Mouse (Mus musculus) heart, postnatal 0 days (tissue): ENCODE results near the gene Dnase1. TPM values are rescaled to one million over a fixed set of nuclear protein-coding genes. Genes with fewer than 3 reads are reported as not detected.
A peak's percentile ranks its signal among the peaks of the same experiment; 100 is the strongest.
"Not testable (repeated sequence)": the region's sequence is repeated elsewhere in the genome, so short reads cannot be mapped to it uniquely, and the experiment has no call there.

Source experiments
- ATAC-seq: fragments of 200-750 bp; cut with Nextera tagmentation; 2 replicates; pipeline ENCODE4 v1.8.0; 2017; ENCODE audit warnings: low read depth, moderate number of reproducible peaks, moderate library complexity; ENCODE audit not compliant: insufficient read depth
- DNase-seq: peaks from one replicate; pipeline ENCODE4 v3.0.0-alpha.2; 2016; ENCODE audit warnings: low spot score
- H3K27ac ChIP-seq: fragments of 300-500 bp; sonication (generic); 2 replicates; pipeline ENCODE4 v1.5.1; 2014; ENCODE audit warnings: low read depth, mild to moderate bottlenecking
- H3K27me3 ChIP-seq: fragments of 300-500 bp; sonication (generic); 2 replicates; pipeline ENCODE4 v1.6.1; 2014; ENCODE audit warnings: low read length, mixed read lengths; ENCODE audit not compliant: control insufficient read depth, insufficient read depth
- H3K36me3 ChIP-seq: fragments of 300-500 bp; sonication (generic); replicated peaks from 2 replicates; pipeline ENCODE4 v1.6.1; 2014; ENCODE audit warnings: low read length, mixed read lengths; ENCODE audit not compliant: control insufficient read depth, insufficient read depth
- H3K4me1 ChIP-seq: fragments of 300-500 bp; sonication (generic); 2 replicates; pipeline ENCODE4 v1.6.1; 2014; ENCODE audit warnings: antibody characterized with exemption; ENCODE audit not compliant: control insufficient read depth, insufficient read depth
- H3K4me2 ChIP-seq: fragments of 300-500 bp; sonication (generic); 2 replicates; pipeline ENCODE4 v1.6.1; 2014; ENCODE audit warnings: low read depth, mild to moderate bottlenecking, low read length, moderate library complexity
- H3K4me3 ChIP-seq: fragments of 300-500 bp; sonication (generic); 2 replicates; pipeline ENCODE4 v1.5.1; 2014; ENCODE audit warnings: low read depth, low read length
- H3K9ac ChIP-seq: fragments of 300-500 bp; sonication (generic); replicated peaks from 2 replicates; pipeline ENCODE4 v1.6.1; 2014; ENCODE audit warnings: low read depth, low read length, mixed read lengths
- H3K9me3 ChIP-seq: fragments of 300-500 bp; sonication (generic); replicated peaks from 2 replicates; pipeline ENCODE4 v1.6.1; 2016; ENCODE audit warnings: low read length; ENCODE audit not compliant: control insufficient read depth
- CTCF ChIP-seq: IDR thresholded peaks from 2 replicates; pipeline ENCODE4 v1.5.1; 2016; ENCODE audit warnings: antibody characterized with exemption, control low read depth, low read depth
- EP300 ChIP-seq: IDR thresholded peaks from 2 replicates; pipeline ENCODE4 v1.6.1; 2016; ENCODE audit warnings: antibody characterized with exemption, low read depth
- WGBS: fragments of 180-500 bp; shearing (Covaris S2); extraction: QIAGEN DNeasy Blood & Tissue Kit; methylation state at CpG from one replicate; pipeline ENCODE4 v1.1.7; 2014; 5-methylcytosine and 5-hydroxymethylcytosine counted together
- polyA plus RNA-seq: library from polyadenylated mRNA; unstranded; fragments of >200 nt; fragmentation: Nextera tagmentation; extraction: Ambion mirVana; gene quantifications from 2 replicates; pipeline ENCODE4 v1.2.1, GENCODE M21; 2015
- total RNA-seq: library from RNA; depleted of rRNA; stranded (reverse); fragments of >200 nt; gene quantifications from 2 replicates; pipeline ENCODE4 v1.2.3, GENCODE M21; 2014; ENCODE audit warnings: low replicate concordance

Dnase1 gene
- total and polyA plus RNA-seq, 2 experiments from 2014 or later, result 1.3 TPM; not detected in 1

DNA sequence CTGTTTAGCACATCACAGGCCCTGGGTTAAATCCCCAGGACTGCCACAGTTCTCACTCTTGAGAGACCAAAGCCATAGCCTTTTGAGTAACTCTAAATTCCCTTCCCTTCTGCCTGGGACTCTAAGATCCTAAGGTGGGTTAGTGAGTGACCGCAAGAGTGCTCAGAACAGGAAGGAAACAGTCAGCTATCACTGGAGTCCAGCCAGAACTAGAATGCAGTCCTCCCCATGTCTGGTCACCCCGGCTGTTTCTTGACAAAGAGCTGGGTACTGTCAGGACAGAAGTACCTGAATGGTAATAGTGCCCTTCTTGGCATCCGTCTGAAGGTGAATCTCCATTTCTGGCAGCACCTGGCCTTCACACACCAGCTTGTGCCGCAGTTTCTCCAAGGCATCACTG, 28.2 kb downstream of the Dnase1 start:
- H3K36me3 ChIP-seq, result peaks cover 78% of the 10 kb centered on the region
- no peak for ATAC-seq

DNA sequence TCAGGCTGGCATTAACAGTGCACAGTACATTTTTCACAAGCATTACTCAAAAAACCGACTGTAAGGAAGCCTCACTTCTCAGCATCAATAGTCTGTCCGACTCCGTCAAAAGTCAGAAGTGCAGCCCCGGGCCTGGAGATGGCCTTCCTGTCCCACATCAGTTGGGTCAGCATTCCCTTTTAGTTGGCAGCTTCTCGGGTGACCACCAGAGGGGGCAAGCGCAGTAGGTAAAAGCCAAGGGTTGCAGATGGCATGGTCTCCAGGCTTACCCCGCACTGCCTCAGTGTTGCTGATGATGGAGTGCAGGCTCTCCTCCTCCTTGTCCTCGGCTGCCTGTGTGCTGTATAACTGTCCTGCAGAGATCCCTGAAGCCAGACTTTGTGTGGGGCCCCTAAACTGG, 31.8 kb downstream of the Dnase1 start:
- Histone ChIP-seq H3K36me3 (peaks cover 47% of the 10 kb centered on the region), H3K27me3 (no peaks in the 10 kb centered on the region), H3K9ac (no peak overlapping the region), H3K4me2 (no peak overlapping the region), H3K27ac (no peak overlapping the region), H3K9me3 (no peaks in the 10 kb centered on the region), H3K4me3 (no peak overlapping the region), H3K4me1 (no peaks in the 10 kb centered on the region)
- DNase-seq (peak; percentile 41), ATAC-seq (peak; percentile 76)
- 41% methylated on average over 8 of the region's 8 CpGs for WGBS
- TF ChIP-seq CTCF (peak; percentile 84), EP300 (no peak)

More for the DNA sequence above, 28.2 kb downstream of the Dnase1 start:
- DNase-seq, result no peak
- no peak overlapping the region for H3K4me2 ChIP-seq
- WGBS, result 84% methylated on average over 4 of the region's 4 CpGs
- H3K9me3 ChIP-seq, result no peaks in the 10 kb centered on the region
- no peak overlapping the region for H3K4me3 ChIP-seq
- no peak overlapping the region for H3K9ac ChIP-seq
- no peaks in the 10 kb centered on the region for H3K4me1 ChIP-seq
- no peak for TF ChIP-seq CTCF
- TF ChIP-seq EP300, result no peak
- H3K27me3 ChIP-seq, result no peaks in the 10 kb centered on the region
- no peak overlapping the region for H3K27ac ChIP-seq

DNA sequence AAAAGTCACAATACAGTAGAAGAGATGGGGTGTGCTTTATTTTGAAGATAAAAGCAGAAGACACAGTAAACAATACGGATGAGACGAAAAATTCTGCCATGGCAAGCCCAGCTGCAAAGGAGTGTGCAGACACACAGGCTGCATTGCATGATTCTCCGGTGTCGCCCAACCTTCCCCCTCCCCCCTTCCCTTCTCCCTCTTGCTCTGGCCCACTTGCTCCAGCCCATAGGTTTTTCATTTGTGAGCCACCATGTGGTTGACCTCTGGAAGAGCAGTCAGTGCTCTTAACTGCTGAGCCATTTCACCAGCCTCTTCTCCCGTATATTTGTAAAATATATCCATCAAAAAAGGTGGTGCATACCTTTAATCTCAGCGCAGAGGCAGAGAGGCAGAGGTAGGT, 37.6 kb downstream of the Dnase1 start:
- no peak for TF ChIP-seq EP300
- peak; percentile 38; the same call in 1 of the 2 replicates for TF ChIP-seq CTCF
- Histone ChIP-seq H3K4me3 (no peak overlapping the region), H3K27ac (no peak overlapping the region), H3K9ac (no peak overlapping the region), H3K36me3 (no peaks in the 10 kb centered on the region), H3K4me2 (no peak overlapping the region), H3K27me3 (no peaks in the 10 kb centered on the region), H3K9me3 (no peaks in the 10 kb centered on the region), H3K4me1 (peaks cover 9% of the 10 kb centered on the region)
- ATAC-seq (no peak), DNase-seq (no peak)
- 72% methylated on average over 6 of the region's 6 CpGs for WGBS

DNA sequence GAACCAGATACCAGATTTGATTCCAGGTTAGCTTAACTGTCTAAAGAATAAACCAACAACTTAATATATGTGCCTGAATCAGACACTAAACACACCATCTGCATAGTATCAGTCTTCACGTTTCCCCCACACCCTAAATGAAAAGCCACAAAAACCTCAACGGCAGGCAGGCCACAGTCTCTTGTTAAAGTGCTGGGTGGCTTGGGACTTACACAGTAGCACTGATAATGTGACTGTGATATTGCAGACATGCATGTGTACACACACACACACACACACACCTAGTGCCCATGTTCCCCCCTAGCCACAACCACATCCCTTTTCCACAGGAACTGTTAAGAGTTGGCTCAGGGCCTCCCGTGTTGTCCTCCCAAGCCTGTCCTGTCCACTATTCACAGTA, 38.1 kb downstream of the Dnase1 start:
- no peaks in the 10 kb centered on the region for H3K36me3 ChIP-seq
- no peak overlapping the region for H3K4me2 ChIP-seq
- TF ChIP-seq CTCF (no peak), EP300 (no peak)
- H3K4me3 ChIP-seq, result no peak overlapping the region
- H3K9ac ChIP-seq, result no peak overlapping the region
- H3K27ac ChIP-seq, result no peak overlapping the region
- 50% methylated on average over 3 of the region's 3 CpGs for WGBS
- H3K9me3 ChIP-seq, result no peaks in the 10 kb centered on the region
- peaks cover 12% of the 10 kb centered on the region for H3K4me1 ChIP-seq
- no peaks in the 10 kb centered on the region for H3K27me3 ChIP-seq
- no peak for ATAC-seq
- no peak for DNase-seq

DNA sequence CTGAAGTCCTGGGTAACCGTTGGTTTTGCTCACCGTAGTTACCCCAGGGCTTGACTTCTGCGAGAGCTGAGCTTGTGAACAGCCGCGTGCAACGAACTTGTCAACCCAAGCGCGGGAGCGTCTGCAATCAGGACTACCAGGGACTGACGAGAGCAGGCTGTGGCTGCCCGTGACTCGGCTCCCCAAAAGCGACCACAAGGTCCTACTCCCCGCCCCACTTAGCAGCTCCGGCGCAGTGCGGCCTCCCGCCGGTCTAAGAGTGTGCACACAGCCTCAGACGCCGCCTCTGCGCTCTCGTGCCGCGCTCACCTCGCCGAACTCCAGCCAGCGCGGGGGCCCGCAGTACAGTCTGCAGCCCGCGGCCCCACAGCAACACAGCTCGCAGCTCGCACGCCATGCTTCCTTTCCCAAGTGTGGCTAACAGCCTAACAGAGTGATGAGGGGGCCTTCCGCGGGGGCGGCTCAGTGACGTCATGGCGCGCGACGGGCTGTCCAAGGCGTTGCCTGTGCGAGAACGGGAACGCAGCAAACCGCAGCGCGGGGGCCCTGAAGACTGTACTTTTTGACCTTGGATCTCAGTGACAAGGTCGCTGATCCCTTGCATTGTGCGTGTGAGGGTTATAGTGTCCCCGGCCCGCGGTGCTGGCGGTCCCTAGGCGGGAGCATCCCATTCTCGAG, 40.8 kb downstream of the Dnase1 start, which contains the start of gene Trap1:
Gene Trap1, minus strand, starts transcription at position 444 of the 678 bp plus-strand sequence.
- peak within 1 kb of the TSS; percentile 95 for H3K4me2 ChIP-seq
- peak within 1 kb of the TSS; percentile 88 for H3K9ac ChIP-seq
- H3K4me1 ChIP-seq, result peaks cover 17% of the 10 kb centered on the region
- peak within 1 kb of the TSS; percentile 88 for H3K4me3 ChIP-seq
- H3K27me3 ChIP-seq, result no peaks in the 10 kb centered on the region
- peak; percentile 81 for DNase-seq
- peak; percentile 90 for ATAC-seq
- peak within 1 kb of the TSS; percentile 92 for H3K27ac ChIP-seq
- TF ChIP-seq EP300 (peak; percentile 14; the same call in 1 of the 2 replicates), CTCF (no peak)
- under 1% methylated on average over 58 of the region's 58 CpGs for WGBS
- no peaks in the 10 kb centered on the region for H3K9me3 ChIP-seq
- H3K36me3 ChIP-seq, result no peaks in the 10 kb centered on the region

GRCm38 (mm10) chr16:4078302-4078701, 41.6 kb downstream of the Dnase1 start:
- Histone ChIP-seq H3K4me1 (peaks cover 17% of the 10 kb centered on the region), H3K27ac (peak overlapping the region; percentile 92), H3K4me3 (peak overlapping the region; percentile 88), H3K4me2 (peak overlapping the region; percentile 95), H3K9ac (0 out of 2 replicates have a peak overlapping the region, but pooled peaks have one; percentile 88)
- not testable (repeated sequence) for DNase-seq, H3K9me3 ChIP-seq, H3K36me3 ChIP-seq, H3K27me3 ChIP-seq, ATAC-seq
- 67% methylated on average over 10 of the region's 10 CpGs for WGBS
